Mouse (Mus musculus) ES-E14 (cell line): ENCODE measurements around the gene Palm. TPM values are rescaled to one million over a fixed set of nuclear protein-coding genes. Genes with fewer than 3 reads are reported as not detected.

Source experiments
- DNase-seq: peaks from one replicate; pipeline ENCODE4 v3.0.0-alpha.2; 2013; ENCODE audit warnings: low read depth, low spot score
- H3K27ac ChIP-seq: 2 replicates; pipeline ENCODE4 v1.5.1; 2012; ENCODE audit warnings: low read depth, mild to moderate bottlenecking, low read length, moderate library complexity, mixed read lengths; ENCODE audit not compliant: poor library complexity, insufficient read depth, severe bottlenecking
- H3K36me3 ChIP-seq: 2 replicates; pipeline ENCODE4 v1.6.1; 2012; ENCODE audit warnings: mild to moderate bottlenecking, low read length, moderate library complexity, mixed read lengths; ENCODE audit not compliant: control insufficient read depth, poor library complexity, insufficient read depth, severe bottlenecking
- H3K4me1 ChIP-seq, 2 experiments: fragments of 150-350 bp in 1 of 2; sonication (generic) in 1 of 2; 2 replicates each; pipeline ENCODE4 v1.6.1; 2012; ENCODE audit warnings: low read length in 2 of 2, mild to moderate bottlenecking in 1 of 2, mixed read lengths in 1 of 2; ENCODE audit not compliant: control insufficient read depth in 2 of 2, insufficient read depth in 2 of 2, poor library complexity in 1 of 2
- H3K4me3 ChIP-seq, 2 experiments: fragments of 150-350 bp in 1 of 2; sonication (generic) in 1 of 2; 2 replicates each; pipeline ENCODE4 v1.5.1; 2012; ENCODE audit warnings: low read length in 2 of 2, low read depth in 1 of 2, mild to moderate bottlenecking in 1 of 2, mixed read lengths in 1 of 2; ENCODE audit not compliant: insufficient read depth in 1 of 2, poor library complexity in 1 of 2, severe bottlenecking in 1 of 2
- H3K9ac ChIP-seq: 2 replicates; pipeline ENCODE4 v1.6.1; 2012; ENCODE audit warnings: low read depth, mild to moderate bottlenecking, low read length, mixed read lengths; ENCODE audit not compliant: poor library complexity, insufficient read depth, severe bottlenecking
- H3K9me3 ChIP-seq: fragments of 150-350 bp; sonication (generic); 2 replicates; pipeline ENCODE4 v1.6.1; 2012; ENCODE audit warnings: low read depth, mild to moderate bottlenecking, low read length; ENCODE audit not compliant: control insufficient read depth, insufficient read depth
- CHD2 ChIP-seq: IDR thresholded peaks from 2 replicates; pipeline ENCODE4 v1.6.1; 2014; ENCODE audit warnings: mild to moderate bottlenecking, low read depth, low read length, inconsistent platforms
- HCFC1 ChIP-seq: IDR thresholded peaks from 2 replicates; pipeline ENCODE4 v1.6.1; 2012; ENCODE audit warnings: low read length, inconsistent platforms, borderline replicate concordance; ENCODE audit not compliant: insufficient read depth
- MAFK ChIP-seq: IDR thresholded peaks from 2 replicates; pipeline ENCODE4 v1.6.1; 2014; ENCODE audit warnings: mild to moderate bottlenecking, low read depth, low read length, inconsistent platforms; ENCODE audit not compliant: insufficient read depth
- ZC3H11A ChIP-seq: IDR thresholded peaks from 2 replicates; pipeline ENCODE4 v1.6.1; 2012; ENCODE audit warnings: low read depth, mild to moderate bottlenecking, inconsistent platforms, low read length, borderline replicate concordance
- ZNF384 ChIP-seq: IDR thresholded peaks from 2 replicates; pipeline ENCODE4 v1.6.1; 2012; ENCODE audit warnings: low read depth, low read length, inconsistent platforms
- in situ Hi-C, 2 experiments: fragments of 600-800 bp; cut with MboI; formaldehyde crosslinking; loops; one replicate each; pipeline ENCODE4 v1.15.1; 2025; ENCODE audit warnings: low sequenced_read_pairs in 2 of 2, inconsistent platforms in 1 of 2; ENCODE audit not compliant: unreplicated experiment in 2 of 2
- total RNA-seq: library from RNA; depleted of rRNA; stranded (reverse); fragments of 300-350 nt; gene quantifications from 2 replicates; pipeline ENCODE4 v1.2.3, GENCODE M21; 2012

Palm gene
- total RNA-seq, 1 experiment = 10.7 TPM

DNA sequence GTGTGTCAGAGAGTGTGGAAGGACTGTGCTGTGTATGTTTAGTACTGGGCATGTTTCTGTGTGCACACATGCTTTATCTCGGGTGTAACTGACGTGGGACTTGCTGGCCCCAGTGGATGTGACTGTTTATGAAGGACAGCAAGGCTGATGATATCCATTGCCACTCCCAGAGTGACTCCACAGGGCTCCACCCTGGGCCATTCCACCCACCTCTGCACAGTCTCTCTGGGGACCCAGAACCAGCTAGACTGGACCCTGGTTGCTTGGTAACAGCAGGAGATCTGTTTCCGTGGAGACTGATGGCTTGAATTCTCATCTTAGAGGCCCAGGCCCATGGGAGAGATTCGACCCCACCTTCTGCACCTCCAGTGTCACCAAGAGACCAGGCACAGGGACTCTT is 24.9 kb downstream of the Palm start:
- Histone ChIP-seq H3K4me1 (peaks cover 4 to 22% of the 10 kb centered on the region in 2 experiments; a peak in 3 of 4 replicates), H3K9ac (no peak overlapping the region), H3K4me3 (no peak overlapping the region), H3K27ac (no peak overlapping the region), H3K9me3 (no peaks in the 10 kb centered on the region), H3K36me3 (no peaks in the 10 kb centered on the region)
- in situ Hi-C loops = no loop called here
- no peak for DNase-seq
- no peak for TF ChIP-seq MAFK
- no peak for TF ChIP-seq ZC3H11A
- TF ChIP-seq HCFC1 = no peak
- TF ChIP-seq CHD2 = no peak
- TF ChIP-seq ZNF384 = no peak

DNA sequence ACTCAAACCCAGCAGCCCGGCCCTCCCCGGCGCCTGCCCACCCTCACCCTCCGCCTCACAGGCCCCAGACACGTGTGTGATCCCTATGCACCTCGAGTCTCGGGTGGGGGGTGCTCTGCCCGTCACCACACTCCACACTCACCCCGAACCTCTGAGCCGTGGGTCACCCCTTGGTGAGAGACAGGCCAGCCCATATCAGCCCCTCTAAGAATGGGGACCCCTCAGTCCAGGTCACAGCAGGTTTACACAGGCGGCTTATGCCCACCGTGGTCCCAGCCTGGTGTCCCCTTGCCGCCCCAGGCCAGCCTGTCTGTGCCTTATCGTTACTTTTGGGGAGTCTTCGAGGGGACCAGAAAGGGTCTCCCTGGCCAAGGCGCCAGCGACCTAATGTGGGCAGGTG is 26.2 kb downstream of the Palm start:
- Histone ChIP-seq H3K9ac (no peak overlapping the region), H3K36me3 (no peaks in the 10 kb centered on the region), H3K9me3 (no peaks in the 10 kb centered on the region), H3K27ac (no peak overlapping the region), H3K4me1 (peaks cover 4 to 31% of the 10 kb centered on the region in 2 experiments; a peak in 3 of 4 replicates), H3K4me3 (no peak overlapping the region)
- TF ChIP-seq ZC3H11A (no peak), HCFC1 (no peak), CHD2 (no peak), ZNF384 (no peak), MAFK (no peak)
- in situ Hi-C loops = no loop called here
- no peak for DNase-seq

DNA sequence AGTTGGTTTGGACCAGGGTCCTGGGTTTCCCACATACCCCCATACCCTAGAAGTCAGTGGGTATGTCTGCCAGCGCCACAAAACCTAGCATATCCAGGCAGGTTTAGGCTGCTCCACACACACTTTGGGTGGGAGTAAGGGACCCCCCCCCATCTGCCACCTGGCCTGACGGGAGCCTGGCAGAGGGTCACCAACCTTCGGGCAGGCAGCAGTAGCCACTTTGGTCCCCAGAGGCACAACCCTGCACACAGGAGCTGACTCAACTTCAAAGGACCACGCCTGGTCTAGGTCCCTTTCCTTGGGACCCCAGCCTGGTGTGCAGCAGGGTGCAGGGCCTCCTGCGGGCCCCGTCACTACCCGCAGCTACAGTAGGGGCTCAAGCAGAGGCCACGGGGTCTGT is 26.9 kb downstream of the Palm start:
- no peak for DNase-seq
- peaks cover 4 to 34% of the 10 kb centered on the region in 2 experiments; a peak in 3 of 4 replicates for H3K4me1 ChIP-seq
- H3K9me3 ChIP-seq = no peaks in the 10 kb centered on the region
- in situ Hi-C loops = no loop called here
- H3K36me3 ChIP-seq = no peaks in the 10 kb centered on the region
- TF ChIP-seq MAFK (no peak), CHD2 (no peak), ZNF384 (no peak), HCFC1 (no peak), ZC3H11A (no peak)
- H3K27ac ChIP-seq = no peak overlapping the region
- H3K9ac ChIP-seq = no peak overlapping the region
- no peak overlapping the region for H3K4me3 ChIP-seq

DNA sequence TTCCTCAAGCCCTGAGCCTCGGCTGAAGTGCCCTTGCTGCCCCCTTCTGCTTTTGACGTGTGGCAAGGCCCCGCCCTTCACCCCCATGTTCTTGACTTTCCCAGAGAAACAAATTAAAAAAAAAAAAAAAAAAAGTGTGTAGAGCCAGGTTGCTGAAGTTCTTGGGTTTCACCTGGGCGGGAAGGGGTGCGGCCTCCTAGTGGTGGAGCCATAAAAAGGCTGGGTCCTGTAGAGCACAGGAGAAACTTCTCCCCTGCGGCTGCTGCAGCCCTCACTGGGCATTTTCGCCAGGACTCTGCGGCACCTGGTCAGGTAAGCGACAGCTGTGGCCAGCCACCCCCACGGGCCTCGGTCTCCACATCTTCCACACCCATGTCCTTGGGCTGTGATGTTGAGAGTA is 27.4 kb downstream of the Palm start, which contains the start of gene Misp:
TSS of gene Misp (plus strand) at position 208 of the 400 bp plus-strand sequence.
- in situ Hi-C loops = no loop called here
- Histone ChIP-seq H3K4me3 (no peak within 1 kb of the TSS), H3K27ac (no peak within 1 kb of the TSS), H3K9ac (no peak within 1 kb of the TSS), H3K9me3 (no peaks in the 10 kb centered on the region), H3K36me3 (no peaks in the 10 kb centered on the region), H3K4me1 (peaks cover 4 to 34% of the 10 kb centered on the region in 2 experiments; a peak in 3 of 4 replicates)
- DNase-seq = no peak
- TF ChIP-seq ZNF384 (peak; percentile 61), CHD2 (no peak), MAFK (no peak), ZC3H11A (no peak), HCFC1 (no peak)
